Mouse (Mus musculus) midbrain, embryonic 11.5 days (tissue): ENCODE measurements at regions not wholly inside any gene's neighbourhood (a gene's known extent, or its start where the extent isn't known, plus 50 kb on each side); places are given as distances from the start of the nearest gene placed in this dataset.

Experiments used
- ATAC-seq: fragments of 200-750 bp; cut with Nextera tagmentation; 2 replicates; pipeline ENCODE4 v1.8.0; 2017; ENCODE audit warnings: moderate TSS enrichment, moderate library complexity; ENCODE audit not compliant: low FRiP score
- DNase-seq: peaks from one replicate; pipeline ENCODE4 v3.0.0; 2015; ENCODE audit warnings: low spot score; ENCODE audit errors: missing footprints
- H3K27ac ChIP-seq: fragments of 300-500 bp; sonication (generic); 2 replicates; pipeline ENCODE4 v1.5.1; 2014; ENCODE audit warnings: low read depth, low read length
- H3K27me3 ChIP-seq: fragments of 300-500 bp; sonication (generic); 2 replicates; pipeline ENCODE4 v1.6.1; 2014; ENCODE audit warnings: mild to moderate bottlenecking, low read length, moderate library complexity, mixed read lengths; ENCODE audit not compliant: control insufficient read depth, insufficient read depth
- H3K36me3 ChIP-seq: fragments of 300-500 bp; sonication (generic); 2 replicates; pipeline ENCODE4 v1.6.1; 2014; ENCODE audit warnings: mild to moderate bottlenecking, low read length, moderate library complexity, mixed read lengths; ENCODE audit not compliant: control insufficient read depth, insufficient read depth
- H3K4me1 ChIP-seq: fragments of 300-500 bp; sonication (generic); 2 replicates; pipeline ENCODE4 v1.6.1; 2014; ENCODE audit warnings: low read length; ENCODE audit not compliant: control insufficient read depth, insufficient read depth
- H3K4me2 ChIP-seq: fragments of 300-500 bp; sonication (generic); 2 replicates; pipeline ENCODE4 v1.6.1; 2014; ENCODE audit warnings: mild to moderate bottlenecking, moderate library complexity
- H3K4me3 ChIP-seq: fragments of 300-500 bp; sonication (generic); 2 replicates; pipeline ENCODE4 v1.5.1; 2014; ENCODE audit warnings: low read depth, low read length
- H3K9ac ChIP-seq: fragments of 300-500 bp; sonication (generic); 2 replicates; pipeline ENCODE4 v1.6.1; 2014; ENCODE audit warnings: low read length
- H3K9me3 ChIP-seq: fragments of 300-500 bp; sonication (generic); 2 replicates; pipeline ENCODE4 v1.6.1; 2016; ENCODE audit warnings: low read length; ENCODE audit not compliant: control insufficient read depth
- WGBS: fragments of 180-500 bp; shearing (Covaris S2); extraction: QIAGEN DNeasy Blood & Tissue Kit; methylation state at CpG from one replicate; pipeline ENCODE4 v1.1.7; 2014; 5-methylcytosine and 5-hydroxymethylcytosine counted together

- DNase-seq, result peak; percentile 64
- ATAC-seq, result no peak
- H3K4me3 ChIP-seq, result no peak overlapping the region
- H3K4me1 ChIP-seq, result no peaks in the 10 kb centered on the region
- H3K9me3 ChIP-seq, result no peaks in the 10 kb centered on the region
- no peak overlapping the region for H3K4me2 ChIP-seq
- H3K9ac ChIP-seq, result no peak overlapping the region
- no peak overlapping the region for H3K27ac ChIP-seq
- H3K36me3 ChIP-seq, result no peaks in the 10 kb centered on the region
- no peaks in the 10 kb centered on the region for H3K27me3 ChIP-seq
Measured at GRCm38 (mm10) chr5:35185289-35185688, 79.7 kb upstream of the Lrpap1 start.

DNA sequence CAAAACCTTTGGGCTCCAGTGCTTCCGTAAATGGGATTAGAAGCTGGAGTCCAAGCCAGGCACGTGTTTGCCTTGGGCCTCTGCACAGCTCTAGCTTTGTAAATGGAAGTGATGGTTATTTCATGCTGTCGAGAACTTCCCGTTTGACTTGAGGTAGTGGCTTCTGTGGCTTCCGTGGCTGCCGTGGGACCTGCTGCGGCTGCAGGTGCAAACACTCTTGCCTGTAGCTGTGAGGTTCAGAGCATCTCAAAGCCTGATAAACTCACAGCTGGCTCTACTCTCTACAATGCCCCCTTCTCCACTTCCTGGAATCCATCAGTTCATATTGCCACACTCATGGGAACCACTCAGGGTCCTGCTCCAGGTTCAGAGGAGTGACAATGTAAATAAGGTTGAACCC lies 77.9 kb upstream of the Lrpap1 start:
- no peak for ATAC-seq
- Histone ChIP-seq H3K4me1 (no peaks in the 10 kb centered on the region), H3K9ac (no peak overlapping the region), H3K4me2 (no peak overlapping the region), H3K4me3 (no peak overlapping the region), H3K27ac (no peak overlapping the region), H3K27me3 (no peaks in the 10 kb centered on the region), H3K9me3 (no peaks in the 10 kb centered on the region), H3K36me3 (no peaks in the 10 kb centered on the region)
- 83% methylated on average over 7 of the region's 7 CpGs for WGBS
- DNase-seq, result no peak

DNA sequence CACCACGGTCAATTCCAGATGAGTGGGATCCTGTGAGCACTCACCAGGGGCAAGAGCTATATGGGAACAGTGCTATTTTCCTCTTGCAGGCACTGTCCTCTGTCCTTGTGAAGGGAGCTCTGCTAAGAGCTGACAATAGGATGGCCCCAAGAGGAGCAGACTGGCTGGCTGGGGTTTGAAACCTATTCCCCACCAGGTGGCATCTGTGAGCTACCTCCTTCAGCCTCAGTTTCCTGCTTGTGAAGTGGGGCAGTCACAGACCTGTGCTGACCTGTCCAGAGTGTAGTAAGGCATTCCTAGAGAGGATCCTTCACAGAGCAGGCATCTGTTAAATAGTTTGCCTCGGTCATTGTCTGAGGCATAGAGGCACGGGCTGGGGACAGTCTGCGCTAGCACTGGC lies 71.8 kb upstream of the Lrpap1 start:
- ATAC-seq (no peak), DNase-seq (peak; percentile 79)
- no peak overlapping the region for H3K4me3 ChIP-seq

DNA sequence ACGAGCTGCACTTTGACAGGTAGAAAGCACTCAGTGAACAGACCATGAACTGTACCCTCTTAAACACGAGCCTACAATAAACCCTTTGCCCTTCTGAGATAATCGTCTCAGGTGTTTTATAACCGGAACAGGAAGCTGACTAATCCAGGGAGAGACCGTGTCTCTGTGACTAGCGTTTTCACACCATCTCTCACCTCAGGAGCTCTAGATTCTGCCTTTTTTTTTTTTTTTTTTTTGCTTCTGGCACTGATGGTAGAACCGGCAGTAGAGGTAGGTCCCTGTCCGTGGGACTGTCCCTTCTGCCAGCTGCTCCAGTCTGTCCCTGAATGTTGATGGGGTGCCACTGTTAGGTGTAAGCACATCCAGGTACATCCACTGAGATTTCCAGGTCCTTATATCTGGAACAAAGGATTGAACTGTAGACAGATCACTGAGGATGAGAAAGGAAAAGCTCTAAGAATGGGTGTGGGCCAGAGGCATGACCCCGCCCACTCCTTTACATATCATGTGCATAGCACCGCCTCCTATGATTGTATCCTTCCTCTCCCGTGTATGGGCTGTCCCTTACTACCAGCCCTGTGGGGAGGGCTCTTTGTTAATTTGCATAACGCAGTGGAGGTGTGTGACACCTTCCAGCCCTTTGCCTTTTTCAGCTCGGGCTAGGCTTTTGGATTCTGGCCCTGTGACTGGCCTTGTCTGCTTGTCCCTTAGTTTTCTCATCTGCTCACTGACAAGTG lies 70.7 kb upstream of the Lrpap1 start:
- Histone ChIP-seq H3K27ac (no peak overlapping the region), H3K4me2 (no peak overlapping the region), H3K9ac (no peak overlapping the region), H3K4me1 (no peaks in the 10 kb centered on the region), H3K9me3 (no peaks in the 10 kb centered on the region), H3K36me3 (no peaks in the 10 kb centered on the region), H3K27me3 (no peaks in the 10 kb centered on the region), H3K4me3 (no peak overlapping the region)
- ATAC-seq (no peak), DNase-seq (peak; percentile 53)
- WGBS, result 56% methylated on average over 13 of the region's 13 CpGs

More for the DNA sequence above, 71.8 kb upstream of the Lrpap1 start:
- Histone ChIP-seq H3K9ac (no peak overlapping the region), H3K27ac (no peak overlapping the region), H3K36me3 (no peaks in the 10 kb centered on the region), H3K4me1 (no peaks in the 10 kb centered on the region), H3K27me3 (no peaks in the 10 kb centered on the region), H3K4me2 (no peak overlapping the region), H3K9me3 (no peaks in the 10 kb centered on the region)
- 71% methylated on average over 4 of the region's 4 CpGs for WGBS

DNA sequence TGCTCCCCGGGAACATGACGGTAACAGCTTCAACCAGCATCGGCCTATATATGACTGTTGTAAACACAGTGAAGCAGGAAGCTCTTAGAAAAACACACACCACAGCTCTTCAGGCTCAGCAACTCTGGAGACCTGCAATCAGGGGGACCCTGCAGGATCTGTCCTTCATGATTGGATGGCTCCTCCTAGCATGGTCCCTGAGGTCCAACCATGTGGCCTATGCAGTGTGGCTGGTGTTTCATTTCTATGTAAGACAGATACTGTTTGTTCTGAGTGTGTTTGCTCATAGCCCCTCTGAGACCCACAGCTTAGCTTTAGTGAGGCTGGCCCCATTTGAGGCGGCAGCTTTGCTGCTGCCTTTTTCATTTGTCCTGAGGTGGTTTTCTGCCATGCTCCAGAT lies 68.8 kb upstream of the Lrpap1 start:
- H3K4me1 ChIP-seq, result no peaks in the 10 kb centered on the region
- no peaks in the 10 kb centered on the region for H3K36me3 ChIP-seq
- no peak for ATAC-seq

DNA sequence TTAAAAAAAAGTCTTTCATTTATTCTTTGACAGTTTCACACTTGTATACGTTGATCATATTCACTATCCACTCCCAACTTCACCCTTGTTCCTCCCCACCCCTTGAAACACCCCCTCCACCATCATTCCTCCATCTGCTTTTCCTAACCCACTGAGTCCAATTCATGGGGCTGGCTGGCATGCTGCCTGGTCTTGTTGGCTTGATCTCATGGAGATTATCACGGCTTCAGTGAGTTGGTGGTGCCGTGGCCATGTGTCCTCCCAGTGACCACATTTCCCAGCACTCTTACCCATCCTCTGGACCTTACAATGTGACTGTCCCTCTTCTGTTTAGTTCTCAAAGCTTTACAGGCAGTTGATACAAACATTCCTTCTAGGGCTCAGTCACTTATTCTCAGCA lies 65.8 kb upstream of the Lrpap1 start:
- no peaks in the 10 kb centered on the region for H3K27me3 ChIP-seq
- no peak overlapping the region for H3K27ac ChIP-seq
- no peak overlapping the region for H3K9ac ChIP-seq
- H3K36me3 ChIP-seq, result no peaks in the 10 kb centered on the region
- DNase-seq (peak; percentile 68), ATAC-seq (no peak)
- no peaks in the 10 kb centered on the region for H3K4me1 ChIP-seq
- no peaks in the 10 kb centered on the region; the same call in 1 of the 2 replicates for H3K9me3 ChIP-seq
- no peak overlapping the region for H3K4me3 ChIP-seq
- 88% methylated on average over 3 of the region's 3 CpGs for WGBS
- H3K4me2 ChIP-seq, result no peak overlapping the region

More for the DNA sequence above, 68.8 kb upstream of the Lrpap1 start:
- no peaks in the 10 kb centered on the region for H3K27me3 ChIP-seq
- H3K27ac ChIP-seq, result no peak overlapping the region
- DNase-seq, result peak; percentile 33
- H3K9me3 ChIP-seq, result no peaks in the 10 kb centered on the region
- no peak overlapping the region for H3K4me3 ChIP-seq
- H3K9ac ChIP-seq, result no peak overlapping the region
- 78% methylated on average over 4 of the region's 4 CpGs for WGBS
- no peak overlapping the region for H3K4me2 ChIP-seq

DNA sequence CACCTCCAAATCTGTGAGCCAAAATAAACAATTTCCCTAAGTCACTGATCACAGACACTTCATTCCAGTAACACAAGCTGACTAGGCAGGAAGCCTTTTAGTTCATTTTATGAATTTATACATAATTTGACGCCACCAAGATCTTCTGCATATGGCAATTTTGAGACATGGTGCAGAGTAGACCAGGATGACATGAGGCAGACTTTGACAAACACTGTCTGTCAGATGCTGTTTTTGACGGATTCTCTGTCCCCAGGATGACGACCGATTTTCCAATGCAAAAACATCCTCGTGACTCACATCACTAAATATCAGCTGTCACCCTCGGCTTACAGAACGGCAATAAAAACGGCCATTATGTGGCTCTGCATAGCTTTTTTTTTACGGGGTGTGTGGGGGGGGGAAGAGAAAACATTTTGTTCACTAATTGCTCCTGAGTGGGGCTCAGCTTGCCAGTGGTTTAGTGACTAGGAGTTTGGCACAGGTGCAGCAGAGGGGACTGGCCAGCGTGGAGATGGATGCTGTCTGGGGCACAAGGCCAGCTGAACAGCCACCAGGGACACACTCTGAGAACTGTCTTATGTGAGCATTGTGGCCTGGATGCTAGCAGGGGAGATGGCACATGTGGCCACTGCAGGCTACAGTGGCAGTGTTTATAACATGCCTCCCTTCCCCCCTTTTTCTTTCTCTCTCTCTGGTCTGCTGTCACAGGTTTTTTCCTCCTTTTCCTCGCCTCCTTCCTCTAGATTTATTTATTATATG lies 65.0 kb upstream of the Lrpap1 start:
- Histone ChIP-seq H3K4me1 (no peaks in the 10 kb centered on the region), H3K27ac (no peak overlapping the region), H3K27me3 (no peaks in the 10 kb centered on the region), H3K4me3 (no peak overlapping the region), H3K4me2 (no peak overlapping the region), H3K9me3 (no peaks in the 10 kb centered on the region; the same call in 1 of the 2 replicates), H3K9ac (no peak overlapping the region), H3K36me3 (no peaks in the 10 kb centered on the region)
- 89% methylated on average over 11 of the region's 11 CpGs for WGBS
- ATAC-seq (no peak), DNase-seq (peak; percentile 51)

DNA sequence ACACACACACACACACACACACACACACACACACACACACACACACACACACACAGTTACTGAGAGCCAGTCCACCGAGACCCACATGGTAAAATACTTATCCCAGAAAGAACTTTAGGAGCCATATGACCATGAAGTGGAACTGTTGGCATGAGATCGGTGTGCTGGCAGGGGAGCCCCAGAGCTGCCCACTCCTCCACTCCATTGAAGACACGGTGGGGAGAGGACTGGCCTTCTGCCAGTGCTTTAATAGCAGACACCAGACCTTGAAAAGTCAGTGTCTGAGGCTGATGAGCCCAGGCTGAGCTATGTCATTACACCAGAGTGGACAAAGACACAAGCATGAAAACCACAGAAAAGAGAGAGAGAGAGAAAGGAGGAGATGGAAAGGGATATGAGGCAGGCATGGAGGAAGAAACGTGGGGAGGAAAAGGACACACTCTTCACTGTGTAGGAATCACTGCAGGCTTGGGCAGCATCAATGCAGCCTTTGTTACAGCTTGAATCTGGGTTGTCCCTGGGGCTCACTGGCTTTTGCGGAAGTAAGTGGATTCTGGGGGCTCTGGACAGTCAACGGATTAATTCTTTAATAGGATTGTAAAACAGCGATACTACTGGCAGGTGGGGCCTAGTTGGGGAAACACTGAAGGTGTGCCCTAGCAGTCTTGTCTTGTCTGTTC lies 64.2 kb upstream of the Lrpap1 start:
- Histone ChIP-seq H3K9ac (no peak overlapping the region), H3K27ac (no peak overlapping the region), H3K9me3 (no peaks in the 10 kb centered on the region; the same call in 1 of the 2 replicates), H3K4me1 (no peaks in the 10 kb centered on the region), H3K4me3 (no peak overlapping the region), H3K27me3 (no peaks in the 10 kb centered on the region), H3K4me2 (no peak overlapping the region), H3K36me3 (no peaks in the 10 kb centered on the region)
- DNase-seq, result no peak
- ATAC-seq, result no peak
- WGBS, result 80% methylated on average over 7 of the region's 7 CpGs

- Histone ChIP-seq H3K4me1 (no peaks in the 10 kb centered on the region), H3K4me3 (no peak overlapping the region), H3K9me3 (no peaks in the 10 kb centered on the region; the same call in 1 of the 2 replicates), H3K9ac (no peak overlapping the region), H3K4me2 (no peak overlapping the region), H3K27ac (no peak overlapping the region), H3K36me3 (no peaks in the 10 kb centered on the region), H3K27me3 (no peaks in the 10 kb centered on the region)
- no peak for ATAC-seq
- DNase-seq, result peak; percentile 17
- WGBS, result 82% methylated on average over 5 of the region's 5 CpGs
Measured at GRCm38 (mm10) chr5:35168853-35169252, 63.3 kb upstream of the Lrpap1 start.
